Mouse (Mus musculus): ENCODE results near the gene Trim65.
"Not testable (repeated sequence)": the region's sequence is repeated elsewhere in the genome, so short reads cannot be mapped to it uniquely, and the experiment has no call there.

Gene Trim65

GRCm38 (mm10) chr11:116138468-116139138 lies 7.7 kb upstream of the Trim65 start, which contains the start of gene Mrpl38:
TSS of gene Mrpl38 (minus strand) at chr11:116138868.
- peak; percentile 56 to 67 for DNase-seq (ENCODE audit: low spot score in 2 of 2)

GRCm38 (mm10) chr11:116138096-116138467 lies 7.2 kb upstream of the Trim65 start:
- no peak for DNase-seq (ENCODE audit: low spot score in 2 of 2)

GRCm38 (mm10) chr11:116134171-116134570 lies 3.2 kb upstream of the Trim65 start:
- no peak for DNase-seq (ENCODE audit: low spot score in 2 of 2)

GRCm38 (mm10) chr11:116133497-116133896 lies 2.6 kb upstream of the Trim65 start:
- DNase-seq (ENCODE audit: low spot score in 2 of 2) = no peak

- DNase-seq (ENCODE audit: low spot score in 2 of 2) = no peak
These were observed 1.7 kb upstream of the Trim65 start for GRCm38 (mm10) chr11:116132366-116133333.

- DNase-seq (ENCODE audit: low spot score in 2 of 2) = no peak
These were observed 632 bp upstream of the Trim65 start for GRCm38 (mm10) chr11:116131349-116132170.

GRCm38 (mm10) chr11:116129993-116130487 lies 888 bp downstream of the Trim65 start:
- DNase-seq (ENCODE audit: low spot score in 2 of 2) = no peak

- no peak for DNase-seq (ENCODE audit: low spot score in 2 of 2)
These were observed 1.7 kb downstream of the Trim65 start for GRCm38 (mm10) chr11:116129091-116129790.

GRCm38 (mm10) chr11:116127986-116128385 lies 2.9 kb downstream of the Trim65 start:
- no peak for DNase-seq (ENCODE audit: low spot score in 2 of 2)

- DNase-seq (ENCODE audit: low spot score in 2 of 2) = no peak
These were observed 3.6 kb downstream of the Trim65 start, which contains the start of gene Trim47 for GRCm38 (mm10) chr11:116127156-116127980. TSS of gene Trim47 (minus strand) at chr11:116127210.

GRCm38 (mm10) chr11:116126261-116126660 lies 4.7 kb downstream of the Trim65 start:
- no peak for DNase-seq (ENCODE audit: low spot score in 2 of 2)

GRCm38 (mm10) chr11:116121731-116122245 lies 9.1 kb downstream of the Trim65 start:
- DNase-seq (ENCODE audit: low spot score in 2 of 2) = not testable (repeated sequence)

- DNase-seq (ENCODE audit: low spot score in 2 of 2) = no peak
These were observed 13.1 kb downstream of the Trim65 start for GRCm38 (mm10) chr11:116117819-116118218.

GRCm38 (mm10) chr11:116117241-116117640 lies 13.7 kb downstream of the Trim65 start:
- DNase-seq (ENCODE audit: low spot score in 2 of 2) = no peak

GRCm38 (mm10) chr11:116111611-116112203 lies 19.2 kb downstream of the Trim65 start:
- DNase-seq (ENCODE audit: low spot score in 2 of 2) = no peak

GRCm38 (mm10) chr11:116111067-116111466 lies 19.9 kb downstream of the Trim65 start:
- no peak for DNase-seq (ENCODE audit: low spot score in 2 of 2)

- no peak for DNase-seq (ENCODE audit: low spot score in 2 of 2)
These were observed 20.4 kb downstream of the Trim65 start for GRCm38 (mm10) chr11:116110540-116110939.

- no peak for DNase-seq (ENCODE audit: low spot score in 2 of 2)
These were observed 20.8 kb downstream of the Trim65 start for GRCm38 (mm10) chr11:116110131-116110530.

- DNase-seq (ENCODE audit: low spot score in 2 of 2) = no peak
These were observed 21.4 kb downstream of the Trim65 start for GRCm38 (mm10) chr11:116109441-116110081.
